Mouse (Mus musculus): Measurements from ENCODE around the gene Gosr1. TPM values are rescaled to one million over a fixed set of nuclear protein-coding genes. Genes with fewer than 3 reads are reported as not detected.
"Not testable (repeated sequence)": the region's sequence is repeated elsewhere in the genome, so short reads cannot be mapped to it uniquely, and the experiment has no call there.

The Gosr1 gene
- 10 to 100 TPM; 43.1 to 49.3 TPM for total RNA-seq (2021)
- long read RNA-seq, experiment 1, full-length matches to known transcripts, result 85 of 96 reads
- long read RNA-seq, experiment 1, partial matches to known transcripts, result 2 of 96 reads
- long read RNA-seq, experiment 1, other reads (novel, unspliced or antisense), result 9 of 96 reads
- long read RNA-seq, experiment 2, full-length matches to known transcripts, result 60 of 72 reads
- long read RNA-seq, experiment 2, partial matches to known transcripts, result 1 of 72 reads
- long read RNA-seq, experiment 2, other reads (novel, unspliced or antisense), result 11 of 72 reads

DNA sequence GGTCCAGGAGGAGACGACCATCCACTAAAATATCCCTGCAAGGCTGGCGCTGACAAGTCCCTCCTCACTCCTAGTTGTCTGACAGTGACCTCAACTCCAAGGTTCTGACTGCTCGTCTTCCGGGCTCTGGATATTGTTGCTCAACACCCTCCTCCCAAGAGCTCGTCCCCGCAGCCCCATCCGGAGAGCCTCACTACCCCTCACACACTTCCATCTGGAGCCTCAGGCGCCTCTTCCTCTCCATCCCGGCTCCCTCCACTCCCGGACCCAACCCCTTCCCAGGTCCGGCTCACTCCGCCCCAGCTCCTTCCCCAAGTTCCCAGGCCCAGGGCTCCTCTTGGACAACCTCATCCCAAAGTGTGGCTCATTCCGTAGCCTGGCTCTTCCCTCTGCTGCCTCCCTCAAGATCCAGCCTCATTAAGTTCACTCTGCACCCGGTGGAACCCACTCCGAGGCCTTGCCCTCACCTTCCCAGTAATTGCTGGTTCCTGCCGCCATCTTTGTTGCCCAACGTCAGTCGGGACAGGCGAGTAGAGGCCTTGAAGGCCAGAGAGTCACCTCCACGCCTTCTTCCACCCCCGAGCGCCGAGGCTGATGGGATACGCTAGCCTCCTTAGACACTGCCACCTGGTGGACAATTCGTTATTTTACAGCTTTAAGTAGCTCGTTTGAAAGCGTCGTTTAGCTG lies at the start of gene Gosr1:
Gene Gosr1 (minus strand): TSS at position 527 of the 688 bp plus-strand sequence.
- TF ChIP-seq CTCF (IDR thresholded peaks at IDR 0.05), result peak; percentile 90
- intact Hi-C loops (cut with DNase I), result loop anchor here (1.0 to 5.0 kb wide), 2 partner anchors 86 to 106 kb away; no protein-coding TSS in a partner anchor
- peak within 1 kb of the TSS; percentile 94 for H3K4me3 ChIP-seq
- H3K27ac ChIP-seq, result peak within 1 kb of the TSS; percentile 90
- DNase-seq (ENCODE audit: extremely low spot score in 1 of 2, low spot score in 2 of 2), result peak; percentile 87 to 89

DNA sequence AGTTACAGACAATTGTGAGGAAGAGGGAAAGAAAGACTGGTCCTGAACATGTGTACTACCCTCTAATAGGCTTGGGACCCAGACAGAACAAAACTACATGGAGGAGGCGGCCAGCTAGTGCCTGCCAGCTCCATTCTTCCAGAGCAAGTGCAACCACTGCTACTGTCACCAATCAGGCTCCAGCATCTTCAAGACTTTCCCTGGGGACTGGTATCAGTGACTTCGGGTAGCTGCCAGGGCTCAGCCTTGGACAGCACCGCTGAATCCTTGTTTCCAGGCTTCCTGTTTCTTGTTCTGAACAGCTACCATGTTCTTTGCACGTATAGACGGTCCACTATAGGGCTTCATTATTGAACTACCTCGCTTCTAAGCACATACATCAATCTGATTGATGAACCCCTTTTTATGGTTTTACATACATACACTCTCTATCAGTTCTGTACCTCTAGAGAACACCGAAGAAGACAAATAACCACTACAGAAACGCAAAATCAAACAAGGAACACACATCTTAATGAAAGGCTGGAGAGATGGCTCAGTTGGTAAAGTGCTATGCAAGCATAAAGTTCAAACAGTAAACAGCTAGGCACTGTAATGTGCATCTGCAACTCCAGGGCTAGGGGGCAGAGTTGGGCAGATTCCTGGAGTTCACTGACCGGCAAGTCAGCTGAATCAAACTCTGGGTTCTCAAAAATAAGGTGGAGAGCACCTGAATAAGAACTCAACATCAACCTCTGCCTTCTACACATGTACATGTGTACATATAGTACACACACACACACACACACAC lies 47.5 kb upstream of the Gosr1 start:
- Histone ChIP-seq H3K4me3 (no peak overlapping the region), H3K27ac (no peak overlapping the region)
- no peak for DNase-seq (ENCODE audit: extremely low spot score in 1 of 2, low spot score in 2 of 2)
- TF ChIP-seq CTCF (IDR thresholded peaks at IDR 0.05), result peak; percentile 51
- intact Hi-C loops (cut with DNase I), result loop anchor here (5.0 kb wide), 1 partner anchor 81 kb away; no protein-coding TSS in a partner anchor

DNA sequence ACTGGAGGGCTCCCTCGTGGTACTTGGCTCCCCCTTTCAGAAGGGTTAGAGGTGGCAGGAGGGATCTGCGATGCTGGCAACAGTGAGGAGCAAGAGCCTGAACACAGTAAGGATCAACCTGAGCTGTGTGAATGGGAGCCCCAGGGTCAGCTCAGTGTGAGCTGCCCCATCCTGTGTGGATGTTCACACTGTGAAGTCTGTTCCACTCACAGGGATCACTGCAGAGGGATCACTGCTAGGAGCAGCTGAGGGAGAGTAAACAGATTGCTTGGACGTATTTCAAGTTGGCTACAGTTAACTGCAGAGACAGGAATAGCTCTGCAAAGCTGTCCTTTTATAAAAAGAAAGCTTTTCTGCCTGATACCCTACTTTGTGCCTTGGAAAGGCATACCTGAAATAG lies 46.1 kb upstream of the Gosr1 start:
- no peak overlapping the region for H3K4me3 ChIP-seq
- no peak overlapping the region; the same call in 1 of the 2 replicates for H3K27ac ChIP-seq
- TF ChIP-seq CTCF (IDR thresholded peaks at IDR 0.05), result no peak
- DNase-seq (ENCODE audit: extremely low spot score in 1 of 2, low spot score in 2 of 2), result peak in 1 of 2 experiments; percentile 11
- intact Hi-C loops (cut with DNase I), result loop anchor here (5.0 to 10.0 kb wide), 2 partner anchors 138 to 245 kb away; no protein-coding TSS in a partner anchor

DNA sequence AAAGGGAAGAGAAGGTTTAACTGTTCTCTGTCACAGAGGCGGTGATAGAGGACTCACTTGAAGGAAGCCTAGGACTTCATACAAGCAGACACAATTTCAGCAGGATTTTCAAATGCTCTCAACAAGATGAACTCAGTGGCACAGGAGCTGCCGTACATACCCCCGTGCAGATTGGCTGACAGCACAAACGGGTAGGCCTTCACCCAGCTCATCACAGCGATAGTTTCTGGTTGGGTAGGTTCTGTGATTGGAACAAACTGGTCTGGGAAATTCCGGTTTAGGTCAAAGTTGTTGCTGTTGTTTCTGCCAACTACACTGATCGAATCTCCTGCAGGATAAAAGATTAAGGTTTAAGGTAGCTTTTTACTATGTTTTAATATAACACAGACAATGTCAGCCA lies 45.2 kb upstream of the Gosr1 start:
- TF ChIP-seq CTCF (IDR thresholded peaks at IDR 0.05), result no peak
- no peak overlapping the region for H3K4me3 ChIP-seq
- no peak for DNase-seq (ENCODE audit: extremely low spot score in 1 of 2, low spot score in 2 of 2)
- H3K27ac ChIP-seq, result no peak overlapping the region
- intact Hi-C loops (cut with DNase I), result loop anchor here (5.0 to 10.0 kb wide), 2 partner anchors 139 to 246 kb away; no protein-coding TSS in a partner anchor

DNA sequence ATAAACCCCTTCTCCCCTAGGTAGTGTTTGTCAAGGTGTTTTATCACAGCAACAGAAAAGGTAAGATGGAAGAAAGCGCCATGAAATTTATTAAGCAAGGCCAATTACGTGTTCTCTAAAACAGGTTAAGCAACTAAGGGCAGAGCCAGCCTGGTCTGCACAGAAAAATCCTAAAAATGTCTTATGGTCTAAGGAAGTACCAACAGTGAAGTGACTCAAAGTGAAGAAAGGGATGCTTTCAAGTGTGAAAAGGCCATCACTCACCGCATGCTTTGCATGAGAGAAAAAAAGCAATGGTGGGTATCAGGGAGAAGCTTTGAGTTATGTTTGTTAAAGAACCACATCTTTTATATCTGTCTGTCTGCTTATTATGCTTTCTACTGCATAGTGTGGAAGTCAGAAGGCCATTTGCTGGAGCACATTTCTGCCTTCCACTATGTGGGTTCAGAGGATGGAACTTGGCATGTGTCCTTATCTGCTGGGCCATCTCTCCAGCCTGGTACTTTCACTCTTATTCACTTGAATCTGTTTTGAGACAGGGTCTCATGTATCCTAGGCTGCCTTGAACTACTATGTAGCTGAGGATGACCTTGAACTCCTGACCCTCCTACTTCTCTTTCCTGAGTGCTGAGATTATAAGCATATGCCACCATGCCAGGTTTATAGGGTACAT lies 43.8 kb upstream of the Gosr1 start:
- Histone ChIP-seq H3K27ac (no peak overlapping the region), H3K4me3 (no peak overlapping the region)
- TF ChIP-seq CTCF (IDR thresholded peaks at IDR 0.05), result no peak
- intact Hi-C loops (cut with DNase I), result loop anchor here (5.0 to 10.0 kb wide), 2 partner anchors 140 to 248 kb away; no protein-coding TSS in a partner anchor
- DNase-seq (ENCODE audit: extremely low spot score in 1 of 2, low spot score in 2 of 2), result no peak

DNA sequence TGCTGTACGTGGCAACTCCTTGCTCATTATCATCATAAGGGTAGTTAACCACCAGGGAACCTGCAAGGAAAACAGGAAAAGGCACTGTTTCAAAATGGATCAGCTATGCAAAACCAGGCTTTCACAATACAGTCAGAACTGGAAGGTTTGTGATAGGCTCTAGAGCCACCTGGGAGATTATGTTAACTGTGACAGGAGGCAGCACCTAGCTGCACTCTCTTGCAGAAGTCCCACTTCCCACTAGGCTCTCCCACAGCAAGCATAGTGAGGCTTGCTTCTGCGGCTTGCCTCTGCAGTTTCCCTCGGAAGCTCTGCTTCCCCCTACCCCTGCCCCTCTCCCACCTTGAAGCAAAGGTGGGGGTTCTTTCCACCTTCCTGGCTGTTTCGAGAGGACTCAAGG lies 42.6 kb upstream of the Gosr1 start:
- no peak overlapping the region for H3K27ac ChIP-seq
- TF ChIP-seq CTCF (IDR thresholded peaks at IDR 0.05), result no peak
- no peak for DNase-seq (ENCODE audit: extremely low spot score in 1 of 2, low spot score in 2 of 2)
- intact Hi-C loops (cut with DNase I), result loop anchor here (5.0 to 10.0 kb wide), 2 partner anchors 141 to 249 kb away; no protein-coding TSS in a partner anchor
- H3K4me3 ChIP-seq, result no peak overlapping the region

DNA sequence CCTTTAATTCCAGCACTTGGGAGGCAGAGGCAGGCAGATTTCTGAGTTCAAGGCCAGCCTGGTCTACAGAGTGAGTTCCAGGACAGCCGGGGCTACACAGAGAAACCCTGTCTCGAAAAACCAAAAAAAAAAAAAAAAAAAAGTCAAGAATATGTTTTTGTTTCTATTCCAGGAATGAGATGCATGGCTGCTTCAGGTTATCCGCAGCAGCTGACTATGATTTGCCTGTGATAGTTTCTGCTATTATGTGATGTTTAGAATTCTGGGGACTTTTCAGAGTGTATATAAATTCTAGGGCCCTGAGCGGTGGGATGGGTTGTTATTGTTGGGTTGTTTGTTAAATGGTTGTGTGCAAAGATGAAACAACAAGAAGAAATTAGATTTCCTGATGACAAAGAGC lies 41.7 kb upstream of the Gosr1 start:
- not testable (repeated sequence) for DNase-seq (ENCODE audit: extremely low spot score in 1 of 2, low spot score in 2 of 2); H3K4me3 ChIP-seq; H3K27ac ChIP-seq
- intact Hi-C loops (cut with DNase I), result loop anchor here (5.0 to 10.0 kb wide), 2 partner anchors 142 to 250 kb away; no protein-coding TSS in a partner anchor

DNA sequence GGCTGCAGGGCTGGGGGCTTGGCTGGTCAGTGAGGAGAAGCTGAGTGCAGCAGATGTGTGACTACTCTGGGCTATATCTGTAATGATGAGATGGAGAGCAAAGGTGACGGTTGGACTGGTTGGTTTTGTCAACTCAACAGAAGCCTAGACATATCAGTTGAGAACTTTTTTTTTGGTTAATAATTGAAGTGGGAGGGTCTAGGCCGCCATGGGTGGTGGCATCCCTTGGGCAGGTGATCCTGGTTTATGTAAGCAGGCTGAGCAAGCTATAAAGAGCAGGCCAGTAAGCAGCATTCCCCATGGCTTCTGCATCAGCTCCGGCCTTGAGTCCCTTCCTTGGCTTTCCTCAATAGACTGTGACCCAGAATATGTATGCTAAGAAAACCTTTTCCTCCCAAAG lies 39.9 kb upstream of the Gosr1 start:
- Histone ChIP-seq H3K27ac (no peak overlapping the region), H3K4me3 (no peak overlapping the region)
- no peak for DNase-seq (ENCODE audit: extremely low spot score in 1 of 2, low spot score in 2 of 2)
- intact Hi-C loops (cut with DNase I), result loop anchor here (10.0 kb wide), 1 partner anchor 252 kb away; no protein-coding TSS in a partner anchor
- TF ChIP-seq CTCF (IDR thresholded peaks at IDR 0.05), result no peak

DNA sequence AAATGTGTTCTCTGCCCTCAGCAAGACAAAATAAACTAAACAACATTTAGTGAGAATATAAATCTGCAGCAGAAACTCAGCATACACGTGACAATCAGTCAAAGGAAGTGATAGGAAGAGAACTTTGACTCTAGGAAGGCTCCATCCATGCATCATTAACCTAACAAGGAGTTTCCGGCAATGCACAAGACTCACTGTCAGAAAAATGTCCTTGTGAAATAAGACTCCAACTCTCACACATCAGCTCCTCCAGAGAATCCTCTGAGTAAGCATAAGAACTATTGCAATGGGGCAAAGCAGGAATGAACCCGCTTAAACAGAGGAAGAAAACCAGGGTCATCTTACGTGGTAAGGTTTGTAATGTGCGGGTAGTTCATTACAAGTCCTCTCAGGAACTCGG lies 33.9 kb upstream of the Gosr1 start:
- no peak for TF ChIP-seq CTCF (IDR thresholded peaks at IDR 0.05)
- Histone ChIP-seq H3K4me3 (no peak overlapping the region), H3K27ac (no peak overlapping the region)
- intact Hi-C loops (cut with DNase I), result no loop called here
- no peak for DNase-seq (ENCODE audit: extremely low spot score in 1 of 2, low spot score in 2 of 2)

DNA sequence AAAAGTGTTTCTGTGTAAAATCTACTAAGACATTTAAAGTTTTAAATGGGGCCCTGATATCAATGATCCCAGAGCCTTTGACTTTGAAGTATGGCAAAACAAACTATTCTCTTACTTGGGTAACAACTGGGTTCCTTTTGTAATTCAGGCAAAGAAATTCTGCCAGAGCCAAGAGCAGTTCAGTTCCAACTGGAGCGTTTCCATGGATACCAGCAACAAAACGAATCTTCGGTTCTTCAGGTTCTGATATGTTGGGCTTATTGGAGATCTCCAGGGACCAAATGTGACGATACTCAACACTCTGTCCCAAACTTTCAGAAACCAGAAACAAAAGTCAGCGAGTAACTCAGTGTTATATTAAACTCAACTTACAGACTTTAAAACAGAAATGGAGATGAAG lies 31.9 kb upstream of the Gosr1 start:
- Histone ChIP-seq H3K4me3 (no peak overlapping the region), H3K27ac (no peak overlapping the region)
- intact Hi-C loops (cut with DNase I), result no loop called here
- no peak for TF ChIP-seq CTCF (IDR thresholded peaks at IDR 0.05)
- DNase-seq (ENCODE audit: extremely low spot score in 1 of 2, low spot score in 2 of 2), result no peak

DNA sequence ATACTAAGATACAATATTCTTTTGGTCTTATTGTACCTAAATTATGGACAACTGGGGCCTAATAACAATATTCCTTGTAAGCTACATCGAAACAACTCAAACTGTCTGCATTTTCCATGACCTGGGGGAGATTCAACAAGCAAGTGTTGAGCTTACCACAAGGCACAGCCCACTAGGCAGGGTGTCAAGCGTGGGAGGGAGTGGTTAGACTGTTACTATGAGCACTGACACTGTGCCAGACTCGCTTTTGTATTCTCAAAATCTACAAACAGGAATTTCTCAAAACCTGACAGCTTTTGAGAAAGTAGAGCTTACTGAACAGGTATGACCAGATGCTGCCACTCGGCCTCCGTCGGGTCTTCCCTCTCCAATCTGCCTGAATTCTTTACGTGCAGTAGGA lies 28.0 kb upstream of the Gosr1 start:
- Histone ChIP-seq H3K4me3 (no peak overlapping the region), H3K27ac (no peak overlapping the region)
- no peak for DNase-seq (ENCODE audit: extremely low spot score in 1 of 2, low spot score in 2 of 2)
- TF ChIP-seq CTCF (IDR thresholded peaks at IDR 0.05), result no peak
- intact Hi-C loops (cut with DNase I), result loop anchor here (5.0 kb wide), 1 partner anchor 156 kb away; no protein-coding TSS in a partner anchor
